In genomic region chr2:145401240-145401805, GRCm38 (mm10) we compare ENCODE assay signal across 15 mouse cellular contexts.
DNase-seq lines count a peak whose midpoint lies in the region; ATAC-seq and TF ChIP-seq lines count a peak whose summit lies in the region.
"Had no signal": no experiment of that assay in that cellular context is flagged by ENCODE, and none has a peak within 500 bp of the region (broad histone marks: within the 10 kb centered on the region; RNA-seq: fewer than 3 reads in every experiment).

No protein-coding gene starts in this region.

- ATAC-seq in heart, embryonic 12.5 days (ENCODE audit: insufficient number of reproducible peaks, low FRiP score): no peak; the same call in 1 of the 2 replicates
- ATAC-seq in midbrain, embryonic 14.5 days (ENCODE audit: low FRiP score, low TSS enrichment): no peak
- peak; percentile 63; the same call in 1 of the 2 replicates for ATAC-seq in heart, embryonic 16.5 days (replicated peaks; ENCODE audit: extremely low read depth, insufficient read depth, low FRiP score)
- no peak for ATAC-seq in hindbrain, postnatal 0 days
- ATAC-seq: CD4-positive, CD25-positive, alpha-beta regulatory T cell, adult 4 months; intestine, postnatal 0 days had no signal

- H3K27ac ChIP-seq in heart, embryonic 12.5 days (ENCODE audit: poor library complexity, severe bottlenecking): peak overlapping the region; percentile 40
- H3K27ac ChIP-seq in midbrain, embryonic 14.5 days (replicated peaks; ENCODE audit: low read depth, low read length): no peak overlapping the region
- no peak overlapping the region for H3K27ac ChIP-seq in midbrain, embryonic 10.5 days (replicated peaks)
- no peak overlapping the region for H3K27ac ChIP-seq in heart, embryonic 16.5 days (ENCODE audit: low read length)
- no peak overlapping the region for H3K27ac ChIP-seq in hindbrain, postnatal 0 days
- H3K27ac ChIP-seq: macrophage; neural tube, embryonic 15.5 days had no signal

- no peak for DNase-seq in heart, postnatal 36 days
- peak; percentile 37 for DNase-seq in midbrain, embryonic 14.5 days
- no peak for DNase-seq in midbrain, embryonic 10.5 days (ENCODE audit: low spot score)
- peak; percentile 28 for DNase-seq in hindbrain, postnatal 0 days (ENCODE audit: low spot score)
- DNase-seq in adrenal gland, adult (ENCODE audit: inconsistent age in 2 of 2, low spot score in 1 of 2): no peak
- DNase-seq: adrenal gland, postnatal 25 days; cerebellum, adult 9-11 months; kidney, postnatal 10 days; right cerebral cortex, adult 18-20 months had no signal

- no peak overlapping the region for H3K9ac ChIP-seq in heart, embryonic 12.5 days
- H3K9ac ChIP-seq in midbrain, embryonic 14.5 days (replicated peaks; ENCODE audit: low read length): no peak overlapping the region
- no peak overlapping the region for H3K9ac ChIP-seq in heart, embryonic 16.5 days (ENCODE audit: low read length)
- H3K9ac ChIP-seq in hindbrain, postnatal 0 days (replicated peaks; ENCODE audit: low read length): no peak overlapping the region
- H3K9ac ChIP-seq: neural tube, embryonic 15.5 days had no signal

- H3K9me3 ChIP-seq in heart, embryonic 12.5 days (replicated peaks): no peaks in the 10 kb centered on the region
- no peaks in the 10 kb centered on the region for H3K9me3 ChIP-seq in midbrain, embryonic 14.5 days (ENCODE audit: control insufficient read depth, low read length)
- no peaks in the 10 kb centered on the region for H3K9me3 ChIP-seq in midbrain, embryonic 10.5 days (replicated peaks)
- H3K9me3 ChIP-seq in heart, embryonic 16.5 days (replicated peaks; ENCODE audit: control insufficient read depth, low read length): no peaks in the 10 kb centered on the region
- no peaks in the 10 kb centered on the region for H3K9me3 ChIP-seq in hindbrain, postnatal 0 days (ENCODE audit: low read length)
- H3K9me3 ChIP-seq: neural tube, embryonic 15.5 days had no signal

- no peaks in the 10 kb centered on the region for H3K36me3 ChIP-seq in heart, embryonic 12.5 days
- H3K36me3 ChIP-seq in midbrain, embryonic 14.5 days (ENCODE audit: control insufficient read depth, insufficient read depth, low read length): no peaks in the 10 kb centered on the region
- H3K36me3 ChIP-seq in midbrain, embryonic 10.5 days: no peaks in the 10 kb centered on the region
- H3K36me3 ChIP-seq in heart, embryonic 16.5 days (ENCODE audit: control insufficient read depth, insufficient read depth): no peaks in the 10 kb centered on the region
- H3K36me3 ChIP-seq in hindbrain, postnatal 0 days (ENCODE audit: insufficient read depth, low read length): no peaks in the 10 kb centered on the region
- H3K36me3 ChIP-seq: neural tube, embryonic 15.5 days had no signal

- H3K4me3 ChIP-seq in heart, embryonic 12.5 days: no peak overlapping the region
- H3K4me3 ChIP-seq in midbrain, embryonic 14.5 days (replicated peaks; ENCODE audit: low read depth, low read length): no peak overlapping the region
- no peak overlapping the region for H3K4me3 ChIP-seq in midbrain, embryonic 10.5 days
- H3K4me3 ChIP-seq in heart, embryonic 16.5 days (ENCODE audit: low read length): no peak overlapping the region
- H3K4me3 ChIP-seq in hindbrain, postnatal 0 days (ENCODE audit: low read length): no peak overlapping the region
- H3K4me3 ChIP-seq: neural tube, embryonic 15.5 days had no signal

- H3K27me3 ChIP-seq in heart, embryonic 12.5 days (replicated peaks): no peaks in the 10 kb centered on the region
- no peaks in the 10 kb centered on the region for H3K27me3 ChIP-seq in midbrain, embryonic 14.5 days (ENCODE audit: control insufficient read depth, insufficient read depth, low read length)
- H3K27me3 ChIP-seq in midbrain, embryonic 10.5 days (ENCODE audit: low read depth, poor library complexity, severe bottlenecking): no peaks in the 10 kb centered on the region
- H3K27me3 ChIP-seq in heart, embryonic 16.5 days (ENCODE audit: control insufficient read depth, insufficient read depth, low read length): no peaks in the 10 kb centered on the region
- H3K27me3 ChIP-seq in hindbrain, postnatal 0 days (ENCODE audit: insufficient read depth, low read length): no peaks in the 10 kb centered on the region
- H3K27me3 ChIP-seq: neural tube, embryonic 15.5 days had no signal

- WGBS in heart, embryonic 12.5 days: 55% methylated on average over 6 of the region's 6 CpGs
- 54% methylated on average over 6 of the region's 6 CpGs for WGBS in midbrain, embryonic 14.5 days
- 71% methylated on average over 6 of the region's 6 CpGs for WGBS in midbrain, embryonic 10.5 days
- WGBS in heart, embryonic 16.5 days: 53% methylated on average over 6 of the region's 6 CpGs
- WGBS in hindbrain, postnatal 0 days: 42% methylated on average over 6 of the region's 6 CpGs

- peaks cover 35% of the 10 kb centered on the region for H3K4me1 ChIP-seq in heart, embryonic 12.5 days (replicated peaks)
- H3K4me1 ChIP-seq in midbrain, embryonic 14.5 days (ENCODE audit: control insufficient read depth, insufficient read depth, low read length): peaks cover 20% of the 10 kb centered on the region
- peaks cover 35% of the 10 kb centered on the region for H3K4me1 ChIP-seq in midbrain, embryonic 10.5 days
- H3K4me1 ChIP-seq in heart, embryonic 16.5 days (ENCODE audit: control insufficient read depth, insufficient read depth, low read length): peaks cover 35% of the 10 kb centered on the region
- peaks cover 11% of the 10 kb centered on the region for H3K4me1 ChIP-seq in hindbrain, postnatal 0 days (ENCODE audit: insufficient read depth, low read length)

- TF ChIP-seq CTCF in hindbrain, postnatal 0 days (IDR thresholded peaks at IDR 0.05; ENCODE audit: low read depth): no peak

- intact Hi-C loops in heart, postnatal 36 days (cut with DNase I): no loop called here

- no peak overlapping the region for H3K4me2 ChIP-seq in heart, embryonic 12.5 days
- H3K4me2 ChIP-seq in midbrain, embryonic 14.5 days (ENCODE audit: low read length): no peak overlapping the region
- no peak overlapping the region for H3K4me2 ChIP-seq in heart, embryonic 16.5 days (ENCODE audit: low read depth, low read length)
- H3K4me2 ChIP-seq in hindbrain, postnatal 0 days (ENCODE audit: low read depth, low read length): no peak overlapping the region
- H3K4me2 ChIP-seq: neural tube, embryonic 15.5 days had no signal

Comparison
In these comparisons a context has a peak if more than half of its experiments do, and no peak if none do; other contexts are left out.
1. DNase-seq: peak in midbrain, embryonic 14.5 days (single experiment) and hindbrain, postnatal 0 days (single experiment); none in heart, postnatal 36 days (0 of 2), midbrain, embryonic 10.5 days (single experiment) and adrenal gland, adult (0 of 2).